Mouse (Mus musculus): ENCODE measurements around the gene Slco1a5. TPM values are rescaled to one million over a fixed set of nuclear protein-coding genes. Genes with fewer than 3 reads are reported as not detected.
"Not testable (repeated sequence)": the region's sequence is repeated elsewhere in the genome, so short reads cannot be mapped to it uniquely, and the experiment has no call there.

The Slco1a5 gene
- total RNA-seq, 2 experiments from 2014 or later, result not detected

GRCm38 (mm10) chr6:142289413-142290118 is 33.2 kb downstream of the Slco1a5 start:
- DNase-seq, result no peak

GRCm38 (mm10) chr6:142275721-142276442 is 46.9 kb downstream of the Slco1a5 start:
- DNase-seq, result no peak

GRCm38 (mm10) chr6:142250738-142251307 is 72.0 kb downstream of the Slco1a5 start:
- DNase-seq, result not testable (repeated sequence)

GRCm38 (mm10) chr6:142245065-142245464 is 77.7 kb downstream of the Slco1a5 start:
- DNase-seq, result no peak

- DNase-seq, result no peak
Observed at GRCm38 (mm10) chr6:142239468-142239867, 83.3 kb downstream of the Slco1a5 start.

DNA sequence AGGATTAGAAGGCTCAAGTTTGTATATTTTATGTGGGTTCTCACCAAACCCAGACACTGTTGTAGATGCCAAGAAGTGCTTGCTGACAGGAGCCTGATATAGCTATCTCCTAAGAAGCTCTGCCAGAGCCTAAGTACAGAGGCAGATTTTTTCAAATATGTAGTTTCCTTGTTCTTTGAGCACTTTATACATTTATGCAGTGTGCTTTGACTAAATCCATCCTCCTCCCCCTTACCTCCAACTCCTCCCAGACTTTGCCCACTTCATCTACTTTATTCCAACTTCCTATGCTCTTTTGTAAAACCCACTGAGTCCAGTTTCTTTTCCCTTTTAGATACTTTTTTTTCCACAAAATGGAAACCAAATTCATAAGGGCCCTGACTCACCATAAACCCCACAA is 102.6 kb downstream of the Slco1a5 start:
- no peak for DNase-seq

DNA sequence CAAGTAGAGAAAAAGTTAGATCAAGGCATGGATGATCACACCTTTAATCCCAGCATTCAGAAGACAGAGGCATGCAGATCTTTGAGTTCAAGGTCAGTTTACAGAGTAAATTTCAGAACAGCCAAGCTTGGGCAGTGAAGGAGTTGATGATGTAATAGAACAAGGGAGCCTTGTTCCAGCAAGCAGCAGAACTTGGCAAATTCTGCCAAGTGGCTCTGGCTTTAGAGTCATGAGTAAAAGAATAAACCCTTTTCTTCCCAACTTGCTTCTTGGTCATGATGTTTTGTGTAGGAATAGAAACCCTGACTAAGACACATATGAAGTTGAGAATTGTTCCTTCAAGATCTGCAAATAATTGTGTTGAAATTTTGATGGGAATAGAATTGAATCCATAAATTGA is 111.0 kb downstream of the Slco1a5 start:
- no peak for DNase-seq

DNA sequence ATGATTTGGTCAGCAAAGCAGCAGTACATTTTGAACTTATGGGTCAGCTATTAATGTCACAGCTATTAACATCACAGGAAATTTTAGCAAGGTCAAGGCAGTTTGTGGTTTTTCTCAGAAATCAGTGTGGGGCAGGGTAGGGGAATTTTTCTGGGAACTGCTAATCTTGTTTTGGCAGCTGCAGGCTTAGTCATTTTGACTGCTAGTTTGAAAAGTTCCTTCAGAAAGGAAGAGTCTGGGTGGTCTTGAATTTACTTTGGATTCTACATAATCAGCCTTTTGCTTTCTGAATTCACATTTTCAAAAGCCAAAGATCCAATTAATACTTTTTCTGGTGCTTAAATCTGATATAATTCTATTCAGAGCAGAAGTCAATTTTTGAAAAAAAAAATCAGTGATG is 113.0 kb downstream of the Slco1a5 start:
- no peak for DNase-seq

DNA sequence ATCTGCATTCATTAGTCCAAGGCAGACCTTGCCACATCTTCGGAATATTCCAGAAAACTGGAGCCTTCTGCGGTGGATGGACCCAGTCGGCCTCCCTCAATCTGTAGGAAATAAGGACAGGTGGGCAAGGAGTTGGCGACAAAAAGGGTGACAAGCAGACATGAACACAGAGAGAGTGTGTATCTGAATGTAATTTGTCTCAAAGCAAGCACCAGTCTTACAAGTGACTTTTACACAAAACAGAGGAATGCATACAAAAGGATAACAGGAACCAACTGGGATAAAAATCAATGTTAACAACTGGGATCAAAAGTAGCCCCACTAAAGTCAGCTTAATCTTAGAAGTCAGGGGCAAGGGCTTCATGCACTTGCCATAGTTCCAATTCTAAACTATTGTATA is 114.4 kb downstream of the Slco1a5 start, which contains the start of gene Slco1a6:
TSS of gene Slco1a6 (minus strand) at position 101 of the 400 bp plus-strand sequence.
- no peak for DNase-seq

DNA sequence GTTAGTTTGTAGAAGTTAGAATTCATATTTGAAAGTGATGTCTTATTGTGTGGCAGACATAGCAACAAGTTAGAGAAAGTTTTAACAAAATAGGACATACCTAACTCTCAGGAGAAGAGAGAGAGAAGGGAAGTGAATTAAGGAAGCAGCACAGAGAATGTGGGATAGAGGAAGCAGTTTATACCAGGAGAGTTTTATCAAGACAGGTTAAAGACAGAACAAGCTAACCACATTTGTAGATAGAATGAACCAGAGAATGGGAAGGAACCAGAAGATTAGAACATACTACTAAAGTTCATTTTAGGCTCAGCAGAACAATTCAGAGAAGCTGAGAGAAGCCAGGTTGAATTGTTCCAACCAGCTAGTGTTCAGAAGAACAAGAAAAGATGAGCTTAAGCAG is 122.3 kb downstream of the Slco1a5 start:
- DNase-seq, result no peak

- DNase-seq, result no peak
Observed at GRCm38 (mm10) chr6:142194245-142194644, 128.5 kb downstream of the Slco1a5 start.

DNA sequence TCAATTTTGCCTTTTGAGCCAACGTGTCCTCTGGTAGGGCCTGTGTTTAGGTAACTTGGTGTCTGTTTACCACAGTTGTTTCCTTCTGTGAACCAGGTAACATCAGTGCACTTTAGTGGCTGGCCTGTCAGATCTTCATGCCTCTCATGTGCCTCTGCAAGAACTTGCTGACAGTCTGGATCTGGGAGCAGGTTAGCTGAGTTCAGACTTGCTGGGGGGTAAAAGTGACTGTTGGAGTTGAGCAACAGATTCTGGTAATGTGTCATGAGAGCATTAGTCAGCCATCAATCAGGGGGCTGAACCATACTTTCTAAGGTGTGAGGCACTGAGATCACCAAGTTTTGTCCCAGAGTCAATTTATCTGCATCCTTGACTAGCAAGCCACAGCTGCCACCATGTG is 130.8 kb downstream of the Slco1a5 start:
- no peak for DNase-seq

DNA sequence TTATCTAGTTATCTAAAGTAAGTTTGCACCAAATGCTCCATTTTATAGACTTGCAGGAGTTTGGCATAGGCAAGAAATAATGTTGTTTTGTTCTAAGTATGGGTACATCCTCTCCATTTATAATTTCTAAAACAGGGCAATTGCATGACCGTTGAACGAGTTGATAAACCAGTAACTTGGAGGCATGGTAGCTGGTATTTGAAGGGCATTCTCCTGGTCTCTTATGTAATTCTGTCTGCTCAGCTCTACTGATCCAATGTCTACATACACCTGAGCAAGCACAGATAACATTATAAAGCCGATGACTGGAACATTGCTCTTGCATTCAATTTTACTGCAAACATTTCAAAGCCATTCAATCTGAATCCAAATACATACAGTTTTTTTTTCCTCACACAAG is 135.4 kb downstream of the Slco1a5 start:
- no peak for DNase-seq

DNA sequence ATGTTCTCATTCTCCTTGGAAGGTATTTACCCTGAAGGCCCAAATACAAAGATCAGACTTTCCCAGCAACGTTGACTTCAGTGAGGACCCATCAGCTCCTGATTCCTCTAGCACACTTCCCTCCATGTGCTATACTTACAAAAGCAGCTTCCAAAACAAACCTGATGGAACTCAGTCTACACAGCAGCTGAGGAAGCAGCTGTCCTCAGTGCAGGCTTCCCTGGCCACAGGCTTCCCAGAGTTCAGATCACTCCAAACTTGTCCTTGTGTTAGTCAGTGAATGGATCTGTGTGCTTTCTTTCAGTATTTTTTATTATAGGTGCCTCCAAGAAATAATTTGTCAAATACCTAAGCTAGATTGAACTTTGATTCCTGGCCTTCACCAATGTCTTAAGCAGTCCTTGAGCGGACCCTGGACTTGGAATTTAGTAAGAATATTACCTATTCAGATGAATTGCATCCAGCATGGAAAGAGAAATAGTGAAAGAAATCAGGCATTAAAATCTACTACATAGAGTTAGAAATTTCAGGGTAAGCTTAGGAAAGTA is 136.8 kb downstream of the Slco1a5 start:
- DNase-seq, result no peak

Other genes starting within 250 kb of the Slco1a5 start
- 1 to 10 TPM in 1 of 2 experiments, not detected in 1; 1.1 TPM for gene Slco1a6, start 114.5 kb downstream of the Slco1a5 start, total RNA-seq (2021)
- gene Iapp, start 24.6 kb downstream of the Slco1a5 start, total RNA-seq (2021), result not detected
- 10 to 100 TPM; 11.3 to 11.9 TPM for gene Pyroxd1, start 22.7 kb upstream of the Slco1a5 start, total RNA-seq (2021)
- gene Recql, start 64.1 kb upstream of the Slco1a5 start, total RNA-seq (2021), result 10 to 100 TPM; 12.7 to 14.3 TPM
- gene Golt1b, start 64.2 kb upstream of the Slco1a5 start, total RNA-seq (2021), result 10 to 100 TPM; 28.3 to 36.3 TPM
- gene Spx, start 90.5 kb upstream of the Slco1a5 start, total RNA-seq (2021), result not detected
- not detected for gene Gys2, start 150.1 kb upstream of the Slco1a5 start, total RNA-seq (2021)
- 1,000 to 10,000 TPM; 1,364 to 1,397 TPM for gene Ldhb, start 185.0 kb upstream of the Slco1a5 start, total RNA-seq (2021)
- 10 to 100 TPM; 20.7 to 21.7 TPM for gene Kcnj8, start 248.6 kb upstream of the Slco1a5 start, total RNA-seq (2021)

Measured in heart, postnatal 4 days (tissue).